Mouse (Mus musculus): ENCODE results near the gene Zfp446. TPM values are rescaled to one million over a fixed set of nuclear protein-coding genes. Genes with fewer than 3 reads are reported as not detected.

Zfp446 gene
- polyA plus RNA-seq, 1 experiment from 2014 or later: 5.5 TPM

GRCm38 (mm10) chr7:12995862-12996261 is 18.2 kb downstream of the Zfp446 start:
- Histone ChIP-seq H3K4me3 (ENCODE audit: low read depth, low read length) (no peak overlapping the region), H3K4me1 (ENCODE audit: control insufficient read depth, insufficient read depth, low read length) (no peaks in the 10 kb centered on the region), H3K9ac (ENCODE audit: low read depth, low read length) (no peak overlapping the region), H3K9me3 (replicated peaks; ENCODE audit: control insufficient read depth, low read length) (no peaks in the 10 kb centered on the region), H3K36me3 (ENCODE audit: control insufficient read depth, insufficient read depth, low read length) (no peaks in the 10 kb centered on the region), H3K27me3 (ENCODE audit: control insufficient read depth, insufficient read depth, low read length) (no peaks in the 10 kb centered on the region), H3K4me2 (no peak overlapping the region), H3K27ac (ENCODE audit: low read depth, low read length) (no peak overlapping the region)
- no peak for ATAC-seq (replicated peaks; ENCODE audit: insufficient number of reproducible peaks, low FRiP score, low TSS enrichment)

- no peaks in the 10 kb centered on the region for H3K9me3 ChIP-seq (replicated peaks; ENCODE audit: control insufficient read depth, low read length)
- H3K36me3 ChIP-seq (ENCODE audit: control insufficient read depth, insufficient read depth, low read length): no peaks in the 10 kb centered on the region
- H3K27me3 ChIP-seq (ENCODE audit: control insufficient read depth, insufficient read depth, low read length): no peaks in the 10 kb centered on the region
- H3K4me2 ChIP-seq: no peak overlapping the region
- ATAC-seq (replicated peaks; ENCODE audit: insufficient number of reproducible peaks, low FRiP score, low TSS enrichment): no peak
- no peak overlapping the region for H3K4me3 ChIP-seq (ENCODE audit: low read depth, low read length)
- H3K27ac ChIP-seq (ENCODE audit: low read depth, low read length): no peak overlapping the region
- WGBS (ENCODE audit: insufficient replicate concordance): 68% methylated on average over 5 of the region's 5 CpGs
- H3K9ac ChIP-seq (ENCODE audit: low read depth, low read length): no peak overlapping the region
- no peaks in the 10 kb centered on the region for H3K4me1 ChIP-seq (ENCODE audit: control insufficient read depth, insufficient read depth, low read length)
These were observed 19.6 kb downstream of the Zfp446 start for GRCm38 (mm10) chr7:12997230-12997629.

GRCm38 (mm10) chr7:12998053-12998452 is 20.4 kb downstream of the Zfp446 start, which contains the start of gene Slc27a5:
Slc27a5 (minus strand) TSS chr7:12998192.
- 72% methylated on average over 5 of the region's 5 CpGs for WGBS (ENCODE audit: insufficient replicate concordance)
- no peak for ATAC-seq (replicated peaks; ENCODE audit: insufficient number of reproducible peaks, low FRiP score, low TSS enrichment)
- Histone ChIP-seq H3K4me1 (ENCODE audit: control insufficient read depth, insufficient read depth, low read length) (no peaks in the 10 kb centered on the region), H3K27me3 (ENCODE audit: control insufficient read depth, insufficient read depth, low read length) (no peaks in the 10 kb centered on the region), H3K4me2 (no peak within 1 kb of the TSS), H3K36me3 (ENCODE audit: control insufficient read depth, insufficient read depth, low read length) (no peaks in the 10 kb centered on the region), H3K27ac (ENCODE audit: low read depth, low read length) (no peak within 1 kb of the TSS), H3K9ac (ENCODE audit: low read depth, low read length) (no peak within 1 kb of the TSS), H3K9me3 (replicated peaks; ENCODE audit: control insufficient read depth, low read length) (no peaks in the 10 kb centered on the region), H3K4me3 (ENCODE audit: low read depth, low read length) (no peak within 1 kb of the TSS)

DNA sequence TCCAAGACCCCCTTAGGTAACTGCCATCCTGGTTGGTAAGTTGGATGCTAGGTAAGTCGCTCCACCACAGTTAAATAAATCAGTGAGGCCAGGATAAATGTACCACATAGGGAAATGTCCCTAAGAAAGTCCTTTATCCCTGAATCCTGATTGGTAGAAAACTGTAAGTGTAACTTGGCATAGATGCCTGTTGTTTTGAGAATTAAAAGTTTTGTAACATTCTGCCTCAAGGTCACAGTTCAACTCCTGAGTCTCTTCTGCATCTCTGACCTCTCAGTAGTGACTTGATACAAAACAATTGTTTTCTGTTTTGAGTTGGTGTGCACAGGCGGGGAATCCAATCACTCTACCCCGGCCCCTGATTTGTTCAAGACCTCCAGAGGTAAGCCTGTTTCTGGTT is 21.2 kb downstream of the Zfp446 start, which contains the start of gene Trim28:
TSS of gene Trim28 (plus strand) at position 264 of the 400 bp plus-strand sequence.
- H3K4me1 ChIP-seq (ENCODE audit: control insufficient read depth, insufficient read depth, low read length): no peaks in the 10 kb centered on the region
- no peak within 1 kb of the TSS for H3K9ac ChIP-seq (ENCODE audit: low read depth, low read length)
- no peak within 1 kb of the TSS for H3K4me2 ChIP-seq
- no peaks in the 10 kb centered on the region for H3K27me3 ChIP-seq (ENCODE audit: control insufficient read depth, insufficient read depth, low read length)
- ATAC-seq (replicated peaks; ENCODE audit: insufficient number of reproducible peaks, low FRiP score, low TSS enrichment): no peak
- H3K9me3 ChIP-seq (replicated peaks; ENCODE audit: control insufficient read depth, low read length): no peaks in the 10 kb centered on the region
- H3K27ac ChIP-seq (ENCODE audit: low read depth, low read length): no peak within 1 kb of the TSS
- H3K36me3 ChIP-seq (ENCODE audit: control insufficient read depth, insufficient read depth, low read length): no peaks in the 10 kb centered on the region
- WGBS (ENCODE audit: insufficient replicate concordance): 70% methylated on average over 3 of the region's 3 CpGs
- no peak within 1 kb of the TSS for H3K4me3 ChIP-seq (ENCODE audit: low read depth, low read length)

DNA sequence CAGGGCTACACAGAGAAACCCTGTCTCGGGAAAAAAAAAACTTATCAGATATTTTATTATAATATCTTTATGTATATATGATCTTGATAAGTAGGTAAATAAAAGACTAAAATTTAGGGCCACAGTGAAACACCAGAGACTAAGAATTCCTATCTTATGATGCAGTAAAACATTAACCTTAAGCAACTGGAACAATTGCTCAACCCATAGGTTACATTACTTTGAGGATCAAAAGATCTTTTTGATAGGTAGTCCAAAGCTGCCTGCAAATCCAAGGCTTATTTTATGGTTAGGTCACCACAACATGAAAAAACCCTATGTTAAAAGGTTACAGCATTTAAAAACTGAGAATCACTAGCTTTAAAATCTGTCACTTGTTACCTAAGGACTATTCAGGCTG is 23.9 kb downstream of the Zfp446 start:
- H3K9me3 ChIP-seq (replicated peaks; ENCODE audit: control insufficient read depth, low read length): no peaks in the 10 kb centered on the region
- H3K9ac ChIP-seq (ENCODE audit: low read depth, low read length): no peak overlapping the region
- ATAC-seq (replicated peaks; ENCODE audit: insufficient number of reproducible peaks, low FRiP score, low TSS enrichment): no peak
- 54% methylated on average over 1 of the region's 1 CpGs for WGBS (ENCODE audit: insufficient replicate concordance)
- H3K4me2 ChIP-seq: no peak overlapping the region
- H3K4me1 ChIP-seq (ENCODE audit: control insufficient read depth, insufficient read depth, low read length): no peaks in the 10 kb centered on the region
- no peaks in the 10 kb centered on the region for H3K27me3 ChIP-seq (ENCODE audit: control insufficient read depth, insufficient read depth, low read length)
- H3K4me3 ChIP-seq (ENCODE audit: low read depth, low read length): no peak overlapping the region
- H3K36me3 ChIP-seq (ENCODE audit: control insufficient read depth, insufficient read depth, low read length): no peaks in the 10 kb centered on the region
- H3K27ac ChIP-seq (ENCODE audit: low read depth, low read length): no peak overlapping the region

- no peak overlapping the region for H3K4me3 ChIP-seq (ENCODE audit: low read depth, low read length)
- 74% methylated on average over 5 of the region's 5 CpGs for WGBS (ENCODE audit: insufficient replicate concordance)
- no peak overlapping the region for H3K4me2 ChIP-seq
- no peaks in the 10 kb centered on the region for H3K9me3 ChIP-seq (replicated peaks; ENCODE audit: control insufficient read depth, low read length)
- no peak for ATAC-seq (replicated peaks; ENCODE audit: insufficient number of reproducible peaks, low FRiP score, low TSS enrichment)
- H3K4me1 ChIP-seq (ENCODE audit: control insufficient read depth, insufficient read depth, low read length): peaks cover 7% of the 10 kb centered on the region; the same call in 1 of the 2 replicates
- no peak overlapping the region for H3K9ac ChIP-seq (ENCODE audit: low read depth, low read length)
- H3K36me3 ChIP-seq (ENCODE audit: control insufficient read depth, insufficient read depth, low read length): no peaks in the 10 kb centered on the region
- peaks cover 14% of the 10 kb centered on the region for H3K27me3 ChIP-seq (ENCODE audit: control insufficient read depth, insufficient read depth, low read length)
- no peak overlapping the region for H3K27ac ChIP-seq (ENCODE audit: low read depth, low read length)
These were observed 25.7 kb downstream of the Zfp446 start for GRCm38 (mm10) chr7:13003380-13003779.

DNA sequence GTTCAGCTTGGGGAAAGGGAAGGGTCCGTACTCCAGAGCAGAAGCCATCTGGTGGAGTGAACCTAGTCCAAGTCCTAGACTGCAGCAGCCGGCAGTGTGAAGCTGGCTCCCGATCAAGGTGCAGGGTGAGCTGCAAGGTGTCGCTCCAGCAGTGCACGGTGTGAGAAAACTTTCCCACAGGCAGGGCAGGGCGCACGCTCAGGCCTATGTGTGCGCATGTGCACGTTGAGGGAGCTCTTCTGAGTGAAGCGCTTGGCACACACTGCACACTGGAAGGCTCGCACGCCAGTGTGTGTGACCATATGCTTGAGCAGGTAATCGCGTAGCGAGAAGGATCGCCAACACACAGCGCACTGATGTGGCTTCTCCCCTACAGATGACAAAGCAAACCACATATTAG is 28.4 kb downstream of the Zfp446 start:
- Histone ChIP-seq H3K27me3 (ENCODE audit: control insufficient read depth, insufficient read depth, low read length) (peaks cover 14% of the 10 kb centered on the region), H3K4me3 (ENCODE audit: low read depth, low read length) (no peak overlapping the region), H3K36me3 (ENCODE audit: control insufficient read depth, insufficient read depth, low read length) (no peaks in the 10 kb centered on the region), H3K4me2 (no peak overlapping the region), H3K4me1 (ENCODE audit: control insufficient read depth, insufficient read depth, low read length) (peaks cover 13% of the 10 kb centered on the region; the same call in 1 of the 2 replicates), H3K9ac (ENCODE audit: low read depth, low read length) (no peak overlapping the region), H3K27ac (ENCODE audit: low read depth, low read length) (no peak overlapping the region), H3K9me3 (replicated peaks; ENCODE audit: control insufficient read depth, low read length) (no peaks in the 10 kb centered on the region)
- 82% methylated on average over 17 of the region's 17 CpGs for WGBS (ENCODE audit: insufficient replicate concordance)
- ATAC-seq (replicated peaks; ENCODE audit: insufficient number of reproducible peaks, low FRiP score, low TSS enrichment): no peak

- 84% methylated on average over 10 of the region's 10 CpGs for WGBS (ENCODE audit: insufficient replicate concordance)
- peaks cover 13% of the 10 kb centered on the region; the same call in 1 of the 2 replicates for H3K4me1 ChIP-seq (ENCODE audit: control insufficient read depth, insufficient read depth, low read length)
- H3K27ac ChIP-seq (ENCODE audit: low read depth, low read length): no peak overlapping the region
- no peaks in the 10 kb centered on the region for H3K9me3 ChIP-seq (replicated peaks; ENCODE audit: control insufficient read depth, low read length)
- H3K36me3 ChIP-seq (ENCODE audit: control insufficient read depth, insufficient read depth, low read length): no peaks in the 10 kb centered on the region
- no peak overlapping the region for H3K9ac ChIP-seq (ENCODE audit: low read depth, low read length)
- ATAC-seq (replicated peaks; ENCODE audit: insufficient number of reproducible peaks, low FRiP score, low TSS enrichment): no peak
- H3K27me3 ChIP-seq (ENCODE audit: control insufficient read depth, insufficient read depth, low read length): peaks cover 14% of the 10 kb centered on the region
- H3K4me3 ChIP-seq (ENCODE audit: low read depth, low read length): no peak overlapping the region
- H3K4me2 ChIP-seq: no peak overlapping the region
These were observed 28.9 kb downstream of the Zfp446 start for GRCm38 (mm10) chr7:13006531-13006930.

DNA sequence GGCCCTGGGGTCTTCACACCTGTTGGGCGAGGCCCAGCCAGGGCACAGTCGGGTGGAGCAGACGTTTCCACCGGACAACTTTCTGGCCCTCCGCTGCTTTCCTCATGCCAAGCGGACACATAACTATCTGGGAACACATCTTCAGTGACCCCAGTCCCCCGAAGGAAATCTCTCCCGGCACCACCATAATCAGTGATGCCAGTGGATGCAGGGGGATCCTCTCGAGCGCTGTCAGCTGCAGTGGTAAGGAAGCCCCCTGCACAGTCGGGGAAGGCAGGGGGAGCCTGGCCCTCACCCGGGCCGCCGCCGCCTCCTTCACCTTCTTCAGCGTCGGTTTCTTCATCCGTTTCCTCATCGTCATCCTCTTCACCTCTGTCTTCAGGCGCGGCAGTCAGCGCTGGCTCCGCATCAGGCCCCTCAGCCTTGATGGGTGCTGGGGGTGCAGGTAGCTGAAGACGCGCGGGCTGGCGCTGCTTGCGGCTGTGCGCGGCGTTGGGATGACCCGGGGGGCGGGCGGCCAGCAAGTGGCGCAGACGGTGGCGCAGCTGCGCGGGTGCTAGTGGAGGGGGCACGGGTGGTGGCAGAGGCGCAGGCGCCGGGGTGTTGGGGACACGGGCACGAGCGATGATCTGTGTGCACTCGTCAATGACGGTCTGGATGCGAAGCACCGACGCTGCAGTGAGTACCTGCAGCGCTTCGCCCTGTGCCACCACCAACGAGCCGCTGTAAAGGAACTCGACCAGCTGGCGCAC is 29.9 kb downstream of the Zfp446 start:
- H3K9ac ChIP-seq (ENCODE audit: low read depth, low read length): peak overlapping the region; percentile 58; the same call in 1 of the 2 replicates

More for the DNA sequence above, 29.9 kb downstream of the Zfp446 start:
- Histone ChIP-seq H3K36me3 (ENCODE audit: control insufficient read depth, insufficient read depth, low read length) (no peaks in the 10 kb centered on the region), H3K9me3 (replicated peaks; ENCODE audit: control insufficient read depth, low read length) (no peaks in the 10 kb centered on the region), H3K27ac (ENCODE audit: low read depth, low read length) (no peak overlapping the region), H3K4me1 (ENCODE audit: control insufficient read depth, insufficient read depth, low read length) (peaks cover 13% of the 10 kb centered on the region; the same call in 1 of the 2 replicates), H3K4me2 (peak overlapping the region; percentile 44), H3K27me3 (ENCODE audit: control insufficient read depth, insufficient read depth, low read length) (peaks cover 14% of the 10 kb centered on the region), H3K4me3 (ENCODE audit: low read depth, low read length) (peak overlapping the region; percentile 19; the same call in 1 of the 2 replicates)
- ATAC-seq (replicated peaks; ENCODE audit: insufficient number of reproducible peaks, low FRiP score, low TSS enrichment): no peak
- 30% methylated on average over 57 of the region's 57 CpGs for WGBS (ENCODE audit: insufficient replicate concordance)
